Mouse (Mus musculus) adrenal gland, postnatal 4 days (tissue): ENCODE data around the gene Ptprc. TPM values are rescaled to one million over a fixed set of nuclear protein-coding genes. Genes with fewer than 3 reads are reported as not detected.

Experiments used
- DNase-seq, 2 experiments: peaks; one replicate each; pipeline ENCODE4 v3.0.0; 2021 to 2022; ENCODE audit warnings: low spot score in 2 of 2, mixed read lengths in 2 of 2
- total RNA-seq, 2 experiments: library from RNA; stranded (reverse); gene quantifications; 2 replicates each; pipeline ENCODE4 v1.2.3; 2021

The Ptprc gene
- total RNA-seq, 2 experiments from 2014 or later: 7.4 to 7.6 TPM

- DNase-seq: peak; percentile 30 to 57
These were observed 131.1 kb downstream of the Ptprc start for GRCm38 (mm10) chr1:138044196-138044945.

GRCm38 (mm10) chr1:138040556-138040955, 135.0 kb downstream of the Ptprc start:
- DNase-seq: no peak

DNA sequence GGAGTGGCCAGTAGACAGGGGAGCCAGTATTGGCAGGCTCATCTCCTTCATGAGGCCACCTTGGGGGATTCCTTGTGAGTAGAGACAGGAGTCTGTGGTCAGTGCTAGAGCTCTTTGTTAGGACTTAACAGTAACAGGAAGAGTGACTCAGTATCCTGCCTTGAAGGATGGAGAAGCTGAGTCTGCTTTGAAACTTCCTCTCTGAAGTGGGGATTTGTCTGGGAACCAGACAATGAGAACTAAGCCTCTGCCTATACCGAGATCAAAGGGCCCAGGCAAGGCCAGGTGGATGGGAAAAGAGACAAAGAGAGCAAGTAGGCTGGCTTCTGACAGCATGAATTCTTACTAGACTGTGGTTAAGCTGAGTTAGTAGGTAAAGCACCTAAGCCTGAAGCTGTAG, 136.3 kb downstream of the Ptprc start:
- DNase-seq: no peak

DNA sequence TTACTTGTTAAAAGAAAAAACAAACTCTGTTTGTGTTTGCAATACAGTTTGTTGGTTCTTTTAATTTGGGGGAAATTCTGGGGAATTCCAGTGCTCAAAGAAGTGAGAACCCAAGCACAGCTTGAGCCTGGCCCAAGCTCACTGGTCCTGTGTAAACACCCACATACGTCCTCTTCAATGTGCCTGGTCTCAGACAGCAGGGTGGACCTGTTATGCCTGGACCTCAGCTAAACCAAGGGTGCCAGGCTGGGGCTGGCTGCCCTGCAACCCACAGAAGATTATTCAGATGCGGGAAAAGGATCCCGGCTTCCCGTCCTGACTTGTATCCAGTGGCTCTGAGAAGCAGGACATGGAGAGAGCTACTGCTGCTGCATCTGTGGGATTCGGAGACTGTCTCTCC, 138.0 kb downstream of the Ptprc start:
- no peak for DNase-seq

DNA sequence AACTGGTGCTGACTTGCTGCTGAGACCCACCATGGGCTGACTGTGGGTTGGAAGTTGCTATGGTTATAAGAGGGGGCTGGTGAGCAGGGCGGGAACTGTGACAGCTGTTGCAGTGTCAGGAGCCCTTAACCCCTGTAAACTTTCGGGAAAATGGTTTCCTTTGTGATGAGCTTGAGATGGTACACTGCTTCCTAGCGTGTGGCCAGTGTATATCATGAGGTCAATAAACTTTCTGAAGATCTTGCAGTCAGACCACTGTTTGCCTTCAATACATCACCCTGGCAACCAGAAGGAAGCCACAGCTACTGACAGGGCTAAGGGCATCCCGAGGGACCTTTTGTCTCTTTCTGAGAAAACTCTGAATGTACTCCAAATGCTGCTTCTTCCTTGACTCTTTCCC, 145.9 kb downstream of the Ptprc start:
- DNase-seq: no peak

DNA sequence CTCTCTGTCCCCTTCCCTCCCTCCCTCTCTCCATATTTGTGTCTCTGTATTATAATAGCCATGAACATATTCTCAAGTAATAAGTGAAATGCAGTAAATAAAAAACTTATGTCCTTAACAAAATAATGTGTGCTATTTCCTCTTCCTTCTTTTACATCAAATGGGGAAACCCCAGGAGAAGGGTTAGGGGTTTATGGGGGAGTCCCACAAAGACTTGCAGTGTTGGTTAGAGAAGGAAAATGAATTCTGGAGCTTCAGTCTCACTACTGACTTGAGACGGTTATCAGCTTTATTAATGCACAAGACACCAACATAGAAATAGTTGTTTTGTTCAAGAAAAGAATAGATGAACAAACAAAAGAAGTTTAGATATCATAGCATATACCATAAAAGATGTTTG, 150.2 kb downstream of the Ptprc start:
- no peak for DNase-seq

DNA sequence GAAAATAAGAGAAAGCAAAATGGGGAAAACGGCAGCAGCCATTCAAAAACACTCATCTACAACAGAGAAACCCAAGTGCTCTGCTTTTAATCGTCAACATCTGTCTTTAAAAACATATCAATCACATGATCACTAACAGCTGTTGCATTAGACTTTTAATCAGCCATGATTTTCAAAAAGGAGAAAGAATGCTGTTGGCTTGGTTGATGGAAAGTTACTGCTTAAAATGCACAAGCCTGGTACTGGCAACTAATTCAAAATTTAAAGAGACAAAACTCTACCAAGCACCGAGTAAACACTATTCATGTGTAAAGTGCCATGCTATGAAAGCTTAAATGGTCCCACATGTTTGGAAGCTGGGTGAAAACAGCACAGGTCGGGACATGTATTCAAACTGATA, 151.9 kb downstream of the Ptprc start:
- DNase-seq: no peak

- no peak for DNase-seq
These were observed 152.6 kb downstream of the Ptprc start for GRCm38 (mm10) chr1:138022918-138023295.

DNA sequence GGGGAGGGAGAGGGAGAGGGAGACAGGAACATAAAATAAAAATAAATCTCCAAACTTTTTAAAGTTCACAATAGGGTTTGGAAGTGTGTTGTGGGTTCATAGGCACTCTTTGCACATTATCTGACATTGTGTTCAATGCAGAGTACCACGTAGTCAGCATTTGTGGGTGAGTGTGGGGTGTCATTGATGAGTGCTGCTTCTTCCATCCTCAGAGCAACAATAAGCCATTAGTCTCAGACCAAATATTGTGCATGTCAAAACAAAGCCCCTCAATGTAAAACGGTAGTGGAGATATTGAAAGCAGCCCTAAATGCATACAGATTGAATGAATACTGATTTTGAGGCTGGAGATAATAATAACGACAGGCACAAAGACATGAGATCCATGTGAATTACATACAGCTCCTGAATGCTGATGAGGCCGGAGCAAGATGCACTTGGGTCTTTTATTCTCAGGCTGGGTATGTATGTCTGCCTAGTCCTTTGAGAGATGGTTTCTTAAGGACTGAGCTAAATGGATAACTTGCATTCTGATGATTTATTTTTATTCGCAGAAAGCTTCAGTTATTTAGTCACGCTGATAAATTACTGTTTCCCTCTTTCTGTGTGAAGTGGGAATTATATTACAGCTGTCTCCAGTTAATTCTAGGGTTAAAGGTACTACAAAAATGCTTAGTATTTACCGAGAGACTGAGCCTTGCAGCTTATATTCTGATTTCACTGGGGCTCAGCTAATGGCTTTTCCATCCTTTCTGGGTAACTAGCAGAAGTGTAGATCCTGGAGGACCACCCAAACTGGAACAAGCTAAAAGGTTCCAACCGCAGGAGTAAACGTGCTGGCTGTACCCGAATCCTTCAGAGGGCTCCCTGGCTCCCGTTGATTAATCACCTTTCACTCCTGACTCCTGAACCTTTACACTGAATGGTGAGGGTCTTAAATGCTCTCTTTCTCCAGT, 153.3 kb downstream of the Ptprc start:
- DNase-seq: no peak

Other genes starting within 250 kb of the Ptprc start
- gene Atp6v1g3, start 98.0 kb upstream of the Ptprc start, total RNA-seq: 1 to 10 TPM in 1 of 2 experiments, not detected in 1; 2.3 TPM